Mouse (Mus musculus) liver, embryonic 14.5 days (tissue): ENCODE results near the gene Dnaic1.

ENCODE experiments used
- CTCF ChIP-seq: IDR thresholded peaks from 2 replicates; pipeline ENCODE4 v1.5.1; 2016; ENCODE audit warnings: antibody characterized with exemption, low read depth, control low read depth
- EP300 ChIP-seq: IDR thresholded peaks from 2 replicates; pipeline ENCODE4 v1.6.1; 2016; ENCODE audit warnings: antibody characterized with exemption, low read depth

- no peak for TF ChIP-seq CTCF
- TF ChIP-seq EP300: no peak
Observed at GRCm38 (mm10) chr4:41612166-41612565, 42.6 kb downstream of the Dnaic1 start.
